Mouse (Mus musculus): ENCODE measurements around the gene Rab3b.

DNA sequence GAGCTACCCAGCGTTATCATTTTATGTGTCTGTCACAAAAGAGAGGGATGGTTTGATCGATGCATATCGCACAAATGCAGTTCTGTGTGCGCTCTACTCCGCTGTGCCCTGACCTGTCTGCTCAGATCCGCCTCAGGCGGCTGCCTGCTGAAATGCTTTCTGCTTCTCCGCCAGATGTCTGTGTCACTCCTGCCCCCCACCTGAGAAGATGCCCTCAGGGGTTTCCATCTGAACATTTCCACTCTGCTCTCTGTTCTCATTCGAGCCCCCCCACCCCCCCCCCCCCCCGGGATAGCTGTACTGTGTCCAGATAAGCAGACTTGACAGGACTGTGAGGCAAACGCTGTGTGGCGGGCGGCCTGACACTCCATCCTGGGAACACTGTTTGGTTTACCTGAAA is 5.0 kb downstream of the Rab3b start:
- TF ChIP-seq CTCF (IDR thresholded peaks at IDR 0.05; ENCODE audit: low read depth) (no peak), EP300 (IDR thresholded peaks at IDR 0.05; ENCODE audit: low read depth) (no peak)
